In the genomic region with DNA sequence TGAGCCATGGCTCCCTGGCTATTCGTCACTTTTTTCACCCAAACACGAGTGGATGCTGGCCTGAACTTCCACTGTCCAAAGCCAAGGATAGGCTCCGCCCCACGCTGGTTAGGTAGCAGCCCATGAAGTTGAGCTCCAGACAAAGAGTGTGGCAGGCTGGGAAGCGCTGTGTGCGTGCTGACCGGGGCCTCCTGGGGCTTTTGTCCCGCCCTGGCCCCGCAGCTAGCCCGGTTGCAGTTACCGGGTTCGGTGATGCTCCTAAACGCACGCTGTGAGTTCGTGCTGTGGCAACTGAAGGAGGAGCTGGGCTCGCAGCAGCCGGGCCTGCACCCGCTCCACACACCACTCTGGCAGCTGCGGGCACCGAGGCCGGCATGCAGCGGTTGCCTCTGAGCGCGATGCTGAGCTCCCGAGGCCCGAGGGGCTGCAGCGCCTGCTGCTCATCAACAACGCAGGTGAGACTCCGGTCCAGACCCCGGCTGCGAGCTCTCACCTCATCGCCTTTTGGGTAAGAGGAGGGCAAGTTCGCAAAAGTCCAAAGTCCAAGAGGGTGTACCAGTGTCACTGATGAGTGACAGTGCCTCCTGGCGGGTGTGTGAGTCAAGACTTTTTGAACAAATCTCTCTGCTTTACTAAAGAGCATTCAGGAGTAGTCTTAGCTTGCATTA, we compare ENCODE assay signal across 8 mouse cellular contexts. TPM values are rescaled to one million over a fixed set of nuclear protein-coding genes. Genes with fewer than 3 reads are reported as not detected.
A peak's percentile ranks its signal among the peaks of the same experiment; 100 is the strongest.
DNase-seq lines count a peak whose midpoint lies in the region; ATAC-seq and TF ChIP-seq lines count a peak whose summit lies in the region.

No protein-coding gene starts in this region.

- ATAC-seq in embryonic facial prominence, embryonic 14.5 days (ENCODE audit: low read depth), result peak; percentile 67
- 0 out of 2 replicates have a peak, but pooled peaks have one; percentile 29 for ATAC-seq in stomach, embryonic 15.5 days (ENCODE audit: insufficient read depth, low FRiP score, low read depth)

- DNase-seq in MN1 (ENCODE audit: low spot score), result peak; percentile 65
- peak; percentile 78 for DNase-seq in embryonic facial prominence, embryonic 14.5 days (ENCODE audit: low spot score)
- DNase-seq in heart, postnatal 10 days, result peak; percentile 61 to 75
- peak; percentile 73 for DNase-seq in kidney, postnatal 14 days
- peak; percentile 47 to 62 for DNase-seq in lung, postnatal 4 days
- no peak for DNase-seq in layer of hippocampus, adult 8-10 months (ENCODE audit: low spot score in 2 of 2)

- peaks cover 15% of the 10 kb centered on the region for H3K27me3 ChIP-seq in C2C12 (ENCODE audit: control insufficient read depth, insufficient read depth, insufficient read length)
- H3K27me3 ChIP-seq in embryonic facial prominence, embryonic 14.5 days (replicated peaks; ENCODE audit: control insufficient read depth, insufficient read depth, low read length), result no peaks in the 10 kb centered on the region
- H3K27me3 ChIP-seq in stomach, embryonic 15.5 days (replicated peaks), result no peaks in the 10 kb centered on the region

- H3K79me2 ChIP-seq in C2C12 (ENCODE audit: control insufficient read depth, insufficient read depth), result no peaks in the 10 kb centered on the region

- H3K9me3 ChIP-seq in embryonic facial prominence, embryonic 14.5 days (ENCODE audit: control insufficient read depth, low read length), result no peaks in the 10 kb centered on the region
- no peaks in the 10 kb centered on the region for H3K9me3 ChIP-seq in stomach, embryonic 15.5 days

- peak overlapping the region; percentile 72 for H3K9ac ChIP-seq in embryonic facial prominence, embryonic 14.5 days (ENCODE audit: low read depth, low read length)
- peak overlapping the region; percentile 49; the same call in 1 of the 2 replicates for H3K9ac ChIP-seq in stomach, embryonic 15.5 days

- H3K4me2 ChIP-seq in embryonic facial prominence, embryonic 14.5 days (ENCODE audit: low read depth, low read length), result peak overlapping the region; percentile 84
- peak overlapping the region; percentile 83 for H3K4me2 ChIP-seq in stomach, embryonic 15.5 days

- H3K4me1 ChIP-seq in embryonic facial prominence, embryonic 14.5 days (ENCODE audit: control insufficient read depth, insufficient read depth, low read length), result no peaks in the 10 kb centered on the region
- peaks cover 9% of the 10 kb centered on the region for H3K4me1 ChIP-seq in stomach, embryonic 15.5 days

- no peak for TF ChIP-seq CTCF in C2C12 (IDR thresholded peaks at IDR 0.05; ENCODE audit: control insufficient read depth, insufficient read depth, insufficient read length)

- H3K79me3 ChIP-seq in C2C12 (ENCODE audit: low read depth), result no peaks in the 10 kb centered on the region

- H3ac ChIP-seq in C2C12 (ENCODE audit: control insufficient read depth, insufficient read length, low read depth), result peak overlapping the region; percentile 19

- 1% methylated on average over 23 of the region's 34 CpGs for WGBS in embryonic facial prominence, embryonic 14.5 days
- 1% methylated on average over 34 of the region's 34 CpGs for WGBS in stomach, embryonic 15.5 days

- no peaks in the 10 kb centered on the region for H3K36me3 ChIP-seq in C2C12 (ENCODE audit: control insufficient read depth, insufficient read depth)
- H3K36me3 ChIP-seq in embryonic facial prominence, embryonic 14.5 days (ENCODE audit: control insufficient read depth, insufficient read depth, low read length), result no peaks in the 10 kb centered on the region
- no peaks in the 10 kb centered on the region for H3K36me3 ChIP-seq in stomach, embryonic 15.5 days

- intact Hi-C loops in heart, postnatal 10 days (cut with DNase I), result loop anchor here (1.0 kb wide), 1 partner anchor 18 kb away; a partner anchor contains a TSS

- H3K27ac ChIP-seq in embryonic facial prominence, embryonic 14.5 days (replicated peaks; ENCODE audit: low read depth, low read length), result peak overlapping the region; percentile 63
- H3K27ac ChIP-seq in stomach, embryonic 15.5 days, result peak overlapping the region; percentile 26; the same call in 1 of the 2 replicates

- no peak overlapping the region for H3K4me3 ChIP-seq in C2C12 (ENCODE audit: insufficient read depth, poor library complexity, severe bottlenecking)
- peak overlapping the region; percentile 51 for H3K4me3 ChIP-seq in embryonic facial prominence, embryonic 14.5 days (ENCODE audit: low read depth, low read length)
- peak overlapping the region; percentile 48 for H3K4me3 ChIP-seq in stomach, embryonic 15.5 days (replicated peaks)

TF ChIP-seq in C2C12, 6 proteins besides CTCF, POLR2A, EP300 and RAD21:
- no peak for TF ChIP-seq MYOG (IDR thresholded peaks at IDR 0.05; ENCODE audit: control insufficient read depth, extremely low read depth, insufficient read length)
- no peak for TF ChIP-seq USF1 (IDR thresholded peaks at IDR 0.05; ENCODE audit: low read depth)
- no peak for TF ChIP-seq MYOD1 (IDR thresholded peaks at IDR 0.05; ENCODE audit: control insufficient read depth, insufficient read length, low read depth)
- no peak for TF ChIP-seq FOSL1 (IDR thresholded peaks at IDR 0.05; ENCODE audit: insufficient read depth, low read length, poor library complexity, severe bottlenecking)
- no peak for TF ChIP-seq MAX (IDR thresholded peaks at IDR 0.05)
- no peak for TF ChIP-seq CEBPB (IDR thresholded peaks at IDR 0.05; ENCODE audit: low read depth)

RNA-seq across cellular contexts. Expression of a gene that starts 17.4 kb away (rescaled TPM):
- polyA plus RNA-seq in C2C12 (2012; fragmentation: generic; extraction: Trizol), result 96.7 TPM
- 54.5 and 59.2 TPM in 2 replicates for polyA plus RNA-seq in embryonic facial prominence, embryonic 14.5 days (2014; fragmentation: Nextera tagmentation; extraction: Ambion mirVana)
- 10 to 100 TPM; 57.6 to 58.9 TPM for total RNA-seq in heart, postnatal 10 days (2021)
- 60.8 and 65.8 TPM in 2 replicates for polyA plus RNA-seq in stomach, embryonic 15.5 days (2015; fragmentation: Nextera tagmentation; extraction: Ambion mirVana)
- 10 to 100 TPM; 39.2 to 56.1 (median 48.4) TPM for total RNA-seq in layer of hippocampus, adult 8-10 months (2022)

RNA-seq across cellular contexts. Expression of a gene that starts 32.2 kb away (rescaled TPM):
- polyA plus RNA-seq in C2C12 (2012; fragmentation: generic; extraction: Trizol), result not detected
- polyA plus RNA-seq in embryonic facial prominence, embryonic 14.5 days (2014; fragmentation: Nextera tagmentation; extraction: Ambion mirVana), result 0.11 TPM in 1 of 2 replicates, not detected in the other
- not detected for total RNA-seq in heart, postnatal 10 days (2021)
- polyA plus RNA-seq in stomach, embryonic 15.5 days (2015; fragmentation: Nextera tagmentation; extraction: Ambion mirVana), result not detected in 2 replicates
- 10 to 100 TPM; 15.0 to 22.5 (median 17.5) TPM for total RNA-seq in layer of hippocampus, adult 8-10 months (2022)

Comparison
In these comparisons a context has a peak if more than half of its experiments do, and no peak if none do; other contexts are left out.
1. DNase-seq: peak in MN1 (single experiment), embryonic facial prominence, embryonic 14.5 days (single experiment), heart, postnatal 10 days (2 of 2), kidney, postnatal 14 days (single experiment) and lung, postnatal 4 days (2 of 2); none in layer of hippocampus, adult 8-10 months (0 of 2).